Mouse (Mus musculus): ENCODE data around the gene Pomc. TPM values are rescaled to one million over a fixed set of nuclear protein-coding genes. Genes with fewer than 3 reads are reported as not detected.

Pomc gene
- total and polyA plus RNA-seq, 3 experiments = 2.5 to 3.5 (median 2.8) TPM

DNA sequence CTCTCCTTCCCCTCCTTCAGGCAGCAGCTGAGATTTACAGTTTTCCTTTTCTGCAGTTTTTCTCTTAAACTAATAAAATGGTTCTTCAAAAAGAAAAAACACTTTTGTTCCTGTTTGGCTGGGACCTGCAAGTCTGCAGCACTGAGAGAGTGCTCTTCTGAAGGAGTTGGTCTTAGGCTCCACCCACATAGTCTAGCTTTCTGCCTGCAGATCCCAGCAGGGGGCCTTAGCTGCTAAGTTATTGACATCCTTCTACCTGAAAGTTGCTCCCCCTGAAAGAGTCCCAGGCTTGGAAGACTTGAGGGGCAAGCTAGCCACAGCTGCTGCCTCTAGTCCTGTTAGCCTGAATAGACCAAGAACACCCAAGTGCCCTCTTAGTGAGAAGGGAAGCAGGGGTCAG lies 48.4 kb upstream of the Pomc start:
- H3K9ac ChIP-seq (ENCODE audit: insufficient read depth, low read depth) = no peak overlapping the region
- H3K27me3 ChIP-seq (replicated peaks) = no peaks in the 10 kb centered on the region
- H3K4me2 ChIP-seq (ENCODE audit: insufficient read depth, low read depth, poor library complexity, severe bottlenecking) = no peak overlapping the region
- dilution Hi-C loops (cut with MboI; ENCODE audit: extremely low pct_ligation_motif_present, extremely low pct_unique_long_range_greater_than_20kb, low sequenced_read_pairs) = no loop called here
- H3K4me1 ChIP-seq (ENCODE audit: control insufficient read depth in 1 of 2, insufficient read depth in 2 of 2) = no peaks in the 10 kb centered on the region
- in situ Hi-C loops (cut with MboI; ENCODE audit: low pct_ligation_motif_present, low pct_unique_long_range_greater_than_20kb, low sequenced_read_pairs) = no loop called here
- peaks cover 52 to 92% of the 10 kb centered on the region in 2 experiments for H3K36me3 ChIP-seq (replicated peaks in 1 of 2; ENCODE audit: control insufficient read depth in 1 of 2, insufficient read depth in 1 of 2, low read length in 1 of 2)
- H3K79me2 ChIP-seq (replicated peaks; ENCODE audit: control insufficient read depth, extremely low read depth, insufficient read depth, poor library complexity, severe bottlenecking) = no peaks in the 10 kb centered on the region
- H3K27ac ChIP-seq (ENCODE audit: insufficient read depth, low read depth) = no peak overlapping the region
- no peak for TF ChIP-seq BHLHE40 (IDR thresholded peaks at IDR 0.05; ENCODE audit: low read depth, low read length)
- TF ChIP-seq RCOR1 (conservative IDR thresholded peaks at IDR 0.05; ENCODE audit: low read depth, low read length) = no peak
- TF ChIP-seq NRF1 (IDR thresholded peaks at IDR 0.05; ENCODE audit: low read depth, low read length) = no peak
- TF ChIP-seq CHD2 (IDR thresholded peaks at IDR 0.05; ENCODE audit: low read length) = no peak
- no peak for TF ChIP-seq IRF4 (IDR thresholded peaks at IDR 0.05; ENCODE audit: low read depth, low read length)
- no peak for TF ChIP-seq JUND (conservative IDR thresholded peaks at IDR 0.05; ENCODE audit: low read depth, low read length)
- no peak for TF ChIP-seq ZKSCAN1 (IDR thresholded peaks at IDR 0.05; ENCODE audit: borderline replicate concordance, low read depth, low read length)
- TF ChIP-seq MEF2A (IDR thresholded peaks at IDR 0.05; ENCODE audit: borderline replicate concordance, low read depth, low read length) = no peak
- no peak for TF ChIP-seq RAD21 (IDR thresholded peaks at IDR 0.05; ENCODE audit: low read depth, low read length)
- TF ChIP-seq ZC3H11A (IDR thresholded peaks at IDR 0.05; ENCODE audit: low read depth, low read length) = no peak
- TF ChIP-seq ZNF384 (IDR thresholded peaks at IDR 0.05; ENCODE audit: low read depth, low read length) = no peak
- TF ChIP-seq E2F4 (IDR thresholded peaks at IDR 0.05; ENCODE audit: insufficient replicate concordance, low read depth, low read length) = no peak
- no peak for TF ChIP-seq SIN3A (IDR thresholded peaks at IDR 0.05; ENCODE audit: low read length)
- TF ChIP-seq CHD1 (IDR thresholded peaks at IDR 0.05; ENCODE audit: low read depth, low read length) = no peak
- TF ChIP-seq POLR2AphosphoS2 (IDR thresholded peaks at IDR 0.05; ENCODE audit: low read depth, low read length) = no peak
- TF ChIP-seq ELF1 (IDR thresholded peaks at IDR 0.05; ENCODE audit: low read depth, low read length) = no peak
- TF ChIP-seq MAX (IDR thresholded peaks at IDR 0.05; ENCODE audit: low read length) = no peak
- H3K9me3 ChIP-seq (replicated peaks; ENCODE audit: low read length) = no peaks in the 10 kb centered on the region
- no peak for DNase-seq (ENCODE audit: extremely low read depth)
- no peak overlapping the region for H3K4me3 ChIP-seq (replicated peaks in 1 of 3; ENCODE audit: low read depth in 2 of 3, low read length in 2 of 3, poor library complexity in 1 of 3)

DNA sequence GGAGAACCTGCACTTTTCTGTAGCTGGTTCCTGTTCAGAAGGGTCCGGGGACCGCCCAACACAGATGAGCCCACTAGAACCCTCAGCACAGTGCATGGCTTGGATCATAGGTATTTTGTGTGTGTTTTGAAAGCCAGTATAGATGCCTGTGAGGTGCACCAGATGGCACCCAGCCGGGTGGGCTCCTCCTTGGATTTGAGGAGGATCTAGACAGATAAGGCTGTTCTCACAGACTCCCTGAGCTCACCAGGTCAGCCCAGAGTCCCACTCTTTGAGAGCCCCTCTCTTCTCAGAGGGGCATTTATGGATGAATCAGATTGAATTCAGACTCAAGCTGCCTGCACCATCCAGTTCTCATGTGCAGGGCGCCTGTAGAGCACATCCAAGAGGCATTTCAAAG lies 47.7 kb upstream of the Pomc start:
- Histone ChIP-seq H3K36me3 (replicated peaks in 1 of 2; ENCODE audit: control insufficient read depth in 1 of 2, insufficient read depth in 1 of 2, low read length in 1 of 2) (peaks cover 45 to 92% of the 10 kb centered on the region in 2 experiments), H3K79me2 (replicated peaks; ENCODE audit: control insufficient read depth, extremely low read depth, insufficient read depth, poor library complexity, severe bottlenecking) (no peaks in the 10 kb centered on the region), H3K9me3 (replicated peaks; ENCODE audit: low read length) (no peaks in the 10 kb centered on the region), H3K4me1 (ENCODE audit: control insufficient read depth in 1 of 2, insufficient read depth in 2 of 2) (no peaks in the 10 kb centered on the region), H3K27ac (ENCODE audit: insufficient read depth, low read depth) (no peak overlapping the region), H3K4me3 (replicated peaks in 1 of 3; ENCODE audit: low read depth in 2 of 3, low read length in 2 of 3, poor library complexity in 1 of 3) (no peak overlapping the region), H3K27me3 (replicated peaks) (no peaks in the 10 kb centered on the region), H3K9ac (ENCODE audit: insufficient read depth, low read depth) (no peak overlapping the region), H3K4me2 (ENCODE audit: insufficient read depth, low read depth, poor library complexity, severe bottlenecking) (no peak overlapping the region)
- TF ChIP-seq MAFK (IDR thresholded peaks at IDR 0.05; ENCODE audit: insufficient replicate concordance, low read length) (no peak), ZC3H11A (IDR thresholded peaks at IDR 0.05; ENCODE audit: low read depth, low read length) (no peak), E2F4 (IDR thresholded peaks at IDR 0.05; ENCODE audit: insufficient replicate concordance, low read depth, low read length) (no peak), CHD1 (IDR thresholded peaks at IDR 0.05; ENCODE audit: low read depth, low read length) (no peak), POLR2A (IDR thresholded peaks at IDR 0.05; ENCODE audit: low read depth, low read length) (no peak), NELFE (IDR thresholded peaks at IDR 0.05; ENCODE audit: low read depth, low read length) (no peak), JUN (IDR thresholded peaks at IDR 0.05; ENCODE audit: insufficient read depth, low read depth, low read length) (no peak), MAX (IDR thresholded peaks at IDR 0.05; ENCODE audit: low read length) (no peak), TCF12 (IDR thresholded peaks at IDR 0.05; ENCODE audit: low read depth, low read length) (no peak), PAX5 (IDR thresholded peaks at IDR 0.05; ENCODE audit: low read length) (no peak)
- dilution Hi-C loops (cut with MboI; ENCODE audit: extremely low pct_ligation_motif_present, extremely low pct_unique_long_range_greater_than_20kb, low sequenced_read_pairs) (no loop called here), in situ Hi-C loops (cut with MboI; ENCODE audit: low pct_ligation_motif_present, low pct_unique_long_range_greater_than_20kb, low sequenced_read_pairs) (no loop called here)
- no peak for DNase-seq (ENCODE audit: extremely low read depth)
